Mouse (Mus musculus) thymus, adult 2 months (tissue): Measurements from ENCODE around the gene Anks1. TPM values are rescaled to one million over a fixed set of nuclear protein-coding genes. Genes with fewer than 3 reads are reported as not detected.

Experiments used
- DNase-seq: peaks from one replicate; pipeline ENCODE4 v3.0.0; 2021
- H3K27ac ChIP-seq: fragments of 200-500 bp; 2 replicates; pipeline ENCODE4 v1.5.1; 2012; ENCODE audit warnings: low read length, control low read depth; ENCODE audit not compliant: control insufficient read depth, insufficient read depth
- H3K27me3 ChIP-seq: fragments of 200-500 bp; 2 replicates; pipeline ENCODE4 v1.6.1; 2012; ENCODE audit warnings: mild to moderate bottlenecking, low read length, moderate library complexity, mixed read lengths; ENCODE audit not compliant: control insufficient read depth, insufficient read depth
- H3K36me3 ChIP-seq: fragments of 200-500 bp; 2 replicates; pipeline ENCODE4 v1.6.1; 2012; ENCODE audit warnings: mild to moderate bottlenecking, low read length, moderate library complexity; ENCODE audit not compliant: control insufficient read depth, insufficient read depth
- H3K4me1 ChIP-seq: fragments of 200-500 bp; replicated peaks from 2 replicates; pipeline ENCODE4 v1.6.1; 2012; ENCODE audit warnings: low read length; ENCODE audit not compliant: control insufficient read depth, insufficient read depth
- H3K4me3 ChIP-seq: fragments of 200-500 bp; 2 replicates; pipeline ENCODE4 v1.5.1; 2012; ENCODE audit warnings: mild to moderate bottlenecking, low read length, control low read depth, moderate library complexity; ENCODE audit not compliant: control insufficient read depth, insufficient read depth
- CTCF ChIP-seq: fragments of 200-500 bp; IDR thresholded peaks from 2 replicates; pipeline ENCODE4 v1.5.1; 2012; ENCODE audit warnings: mild to moderate bottlenecking, control low read depth, low read length, moderate library complexity, borderline replicate concordance; ENCODE audit not compliant: control insufficient read depth, poor library complexity, insufficient read depth; ENCODE audit errors: extremely low read depth
- POLR2A ChIP-seq: fragments of 200-500 bp; IDR thresholded peaks from 2 replicates; pipeline ENCODE4 v1.6.1; 2012; ENCODE audit warnings: mild to moderate bottlenecking, low read length, control low read depth, moderate library complexity; ENCODE audit not compliant: control insufficient read depth, poor library complexity, insufficient read depth; ENCODE audit errors: extremely low read depth
- WGBS: fragments of 180-500 bp; shearing (Covaris S2); methylation state at CpG from one replicate; pipeline ENCODE4 v1.1.7; 2018; 5-methylcytosine and 5-hydroxymethylcytosine counted together
- polyA plus RNA-seq: library from polyadenylated mRNA; depleted of rRNA; stranded (reverse); fragments of >200 nt; gene quantifications from 2 replicates; pipeline ENCODE4 v1.2.3, GENCODE M21; 2012

Gene Anks1
- polyA plus RNA-seq, 1 experiment, result 103 TPM

DNA sequence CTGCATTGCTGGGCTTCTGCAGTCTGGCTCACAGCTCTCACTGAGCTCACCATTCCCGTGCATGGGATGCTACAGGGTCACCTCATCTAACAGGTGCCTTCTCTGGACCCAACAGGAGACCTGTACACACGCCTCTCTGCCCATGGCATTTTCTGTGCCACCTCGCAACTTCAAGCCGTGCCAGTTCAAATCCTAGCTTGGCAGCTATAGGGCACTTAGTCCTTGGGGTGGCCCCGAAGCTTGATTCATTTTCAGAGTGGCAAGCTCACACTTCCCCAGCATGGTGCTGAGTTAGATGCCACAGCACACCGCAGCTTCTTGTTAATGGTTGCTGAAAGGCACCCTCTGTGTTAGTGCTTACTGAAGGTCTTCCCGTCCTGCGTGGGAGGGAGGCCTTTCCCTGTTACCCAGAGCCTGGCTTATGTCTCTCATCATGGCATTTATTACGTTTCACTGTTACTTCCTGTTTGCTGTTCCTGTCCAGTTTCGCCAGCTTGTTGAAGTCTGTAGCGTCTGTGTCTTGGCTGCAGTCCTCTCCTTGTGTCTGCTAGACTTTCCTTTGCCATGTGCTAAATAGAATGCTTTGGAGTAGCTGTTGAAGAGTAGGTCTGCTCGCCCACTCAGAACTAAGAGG lies 29.1 kb downstream of the Anks1 start:
- Histone ChIP-seq H3K27ac (no peak overlapping the region), H3K4me3 (no peak overlapping the region), H3K4me1 (no peaks in the 10 kb centered on the region), H3K36me3 (no peaks in the 10 kb centered on the region), H3K27me3 (no peaks in the 10 kb centered on the region)
- TF ChIP-seq POLR2A, result no peak
- no peak for TF ChIP-seq CTCF
- DNase-seq, result no peak
- WGBS, result 90% methylated on average over 12 of the region's 12 CpGs

DNA sequence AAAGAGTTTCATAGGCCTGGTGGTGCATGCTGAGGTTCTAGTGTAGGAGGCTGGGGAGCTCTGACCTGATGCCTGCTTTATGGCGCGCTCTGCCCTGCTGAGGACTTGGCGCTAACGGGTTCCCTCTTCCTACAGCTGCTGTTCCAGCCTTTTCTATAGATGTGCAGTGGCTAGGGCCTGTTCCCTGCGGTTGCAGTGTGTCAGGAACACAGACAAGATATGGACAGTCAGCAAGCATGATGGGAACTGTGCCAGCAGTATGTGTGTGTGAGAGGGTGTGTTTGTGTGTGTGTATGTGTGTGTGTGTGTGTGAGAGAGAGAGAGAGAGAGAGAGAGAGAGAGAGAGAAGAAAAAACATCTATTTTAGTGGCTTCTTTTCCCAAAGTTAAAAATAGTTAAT lies 29.9 kb downstream of the Anks1 start:
- no peak for DNase-seq
- Histone ChIP-seq H3K27ac (no peak overlapping the region), H3K27me3 (no peaks in the 10 kb centered on the region), H3K4me1 (no peaks in the 10 kb centered on the region), H3K36me3 (no peaks in the 10 kb centered on the region), H3K4me3 (no peak overlapping the region)
- TF ChIP-seq POLR2A (no peak), CTCF (no peak)
- WGBS, result 93% methylated on average over 5 of the region's 5 CpGs

DNA sequence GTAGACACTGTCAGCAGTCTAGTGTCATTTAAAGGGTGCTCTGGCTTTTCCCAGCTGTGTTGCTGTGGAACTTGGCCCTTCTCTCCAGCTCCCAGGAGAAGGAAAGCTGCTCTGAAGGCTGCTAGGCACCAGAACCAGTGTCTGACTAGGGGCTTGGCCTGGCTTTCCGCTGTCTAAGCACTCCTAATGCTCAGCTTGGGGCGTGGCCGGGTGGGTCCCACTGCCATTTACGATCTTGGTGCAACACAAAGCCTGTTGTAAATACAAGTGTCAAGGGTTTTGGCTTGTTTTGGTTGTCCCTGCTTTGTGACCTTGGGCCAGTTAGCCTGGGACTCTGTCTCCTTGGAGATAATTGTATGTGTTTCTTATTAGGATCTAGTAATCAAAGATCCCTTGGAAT lies 31.2 kb downstream of the Anks1 start:
- H3K27ac ChIP-seq, result no peak overlapping the region
- TF ChIP-seq POLR2A (no peak), CTCF (no peak)
- no peaks in the 10 kb centered on the region for H3K4me1 ChIP-seq
- H3K27me3 ChIP-seq, result no peaks in the 10 kb centered on the region
- DNase-seq, result no peak
- no peaks in the 10 kb centered on the region for H3K36me3 ChIP-seq
- 95% methylated on average over 4 of the region's 4 CpGs for WGBS
- no peak overlapping the region for H3K4me3 ChIP-seq

DNA sequence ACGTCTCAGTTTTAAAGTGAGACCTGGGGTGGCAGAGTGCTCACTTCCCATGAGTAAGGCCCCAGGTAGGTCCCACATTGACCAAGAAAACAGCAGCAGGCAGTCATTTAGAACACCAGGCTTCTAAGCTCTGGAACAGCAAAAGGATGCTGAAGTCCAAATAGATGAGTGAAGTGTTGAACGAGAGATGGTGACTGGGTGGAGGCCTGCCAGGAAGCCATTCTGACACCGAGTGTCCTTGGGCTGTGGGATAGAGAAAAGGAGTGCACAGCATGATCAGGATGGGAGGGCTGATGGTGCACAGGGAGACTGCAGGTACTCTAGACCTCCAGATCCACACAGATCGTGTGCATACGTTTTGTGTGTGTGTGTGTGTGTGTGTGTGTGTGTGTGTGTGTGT lies 32.1 kb downstream of the Anks1 start:
- TF ChIP-seq POLR2A, result no peak
- TF ChIP-seq CTCF, result no peak
- DNase-seq, result no peak
- H3K27ac ChIP-seq, result no peak overlapping the region
- no peaks in the 10 kb centered on the region for H3K4me1 ChIP-seq
- no peak overlapping the region for H3K4me3 ChIP-seq
- H3K36me3 ChIP-seq, result no peaks in the 10 kb centered on the region
- 97% methylated on average over 5 of the region's 5 CpGs for WGBS
- H3K27me3 ChIP-seq, result no peaks in the 10 kb centered on the region

DNA sequence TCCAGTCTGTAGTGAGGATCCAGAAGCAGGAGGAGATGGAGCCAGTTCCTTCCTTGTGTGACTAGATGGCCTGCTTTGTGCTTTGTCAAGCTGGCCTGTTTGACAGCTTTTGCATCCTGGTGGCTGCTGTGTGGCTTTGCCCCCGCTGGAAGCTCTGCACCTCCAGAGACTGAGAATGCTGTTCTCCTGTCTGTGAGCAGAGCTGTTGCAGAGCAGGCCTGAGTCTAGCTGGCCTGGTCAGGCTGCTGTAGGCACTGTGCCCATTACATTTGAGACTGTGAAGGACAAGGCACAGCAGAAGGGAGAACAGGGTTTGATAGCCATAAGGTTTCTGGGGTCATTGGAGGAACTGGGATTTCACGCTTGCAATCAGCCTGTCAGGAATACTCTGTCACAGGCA lies 32.6 kb downstream of the Anks1 start:
- Histone ChIP-seq H3K4me3 (no peak overlapping the region), H3K27me3 (no peaks in the 10 kb centered on the region), H3K36me3 (no peaks in the 10 kb centered on the region), H3K27ac (no peak overlapping the region), H3K4me1 (no peaks in the 10 kb centered on the region)
- no peak for DNase-seq
- TF ChIP-seq CTCF (no peak), POLR2A (no peak)
- WGBS, result 86% methylated on average over 2 of the region's 2 CpGs

DNA sequence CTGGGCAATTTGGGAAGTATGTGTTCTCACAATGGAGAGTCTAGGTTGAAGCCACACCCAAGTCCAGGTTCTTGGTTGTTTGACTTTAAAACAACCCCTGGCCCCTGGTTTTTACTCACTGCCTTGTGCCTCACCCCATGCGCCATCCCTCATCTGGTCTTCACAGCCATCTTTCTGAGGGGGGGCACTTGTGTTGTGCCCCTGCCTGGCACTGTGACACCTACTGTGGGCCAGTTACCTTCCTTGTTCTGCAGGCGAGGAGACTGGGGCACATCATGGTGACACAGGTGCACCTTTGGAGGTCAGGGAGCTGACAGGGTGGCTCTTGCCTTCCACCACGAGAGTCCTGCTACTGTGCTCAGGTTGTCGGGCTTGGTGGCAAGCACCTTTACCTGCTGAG lies 33.0 kb downstream of the Anks1 start:
- DNase-seq, result no peak
- H3K4me1 ChIP-seq, result no peaks in the 10 kb centered on the region
- H3K36me3 ChIP-seq, result no peaks in the 10 kb centered on the region
- H3K27ac ChIP-seq, result no peak overlapping the region
- TF ChIP-seq CTCF (no peak), POLR2A (no peak)
- H3K4me3 ChIP-seq, result no peak overlapping the region
- H3K27me3 ChIP-seq, result no peaks in the 10 kb centered on the region
- 91% methylated on average over 4 of the region's 4 CpGs for WGBS

DNA sequence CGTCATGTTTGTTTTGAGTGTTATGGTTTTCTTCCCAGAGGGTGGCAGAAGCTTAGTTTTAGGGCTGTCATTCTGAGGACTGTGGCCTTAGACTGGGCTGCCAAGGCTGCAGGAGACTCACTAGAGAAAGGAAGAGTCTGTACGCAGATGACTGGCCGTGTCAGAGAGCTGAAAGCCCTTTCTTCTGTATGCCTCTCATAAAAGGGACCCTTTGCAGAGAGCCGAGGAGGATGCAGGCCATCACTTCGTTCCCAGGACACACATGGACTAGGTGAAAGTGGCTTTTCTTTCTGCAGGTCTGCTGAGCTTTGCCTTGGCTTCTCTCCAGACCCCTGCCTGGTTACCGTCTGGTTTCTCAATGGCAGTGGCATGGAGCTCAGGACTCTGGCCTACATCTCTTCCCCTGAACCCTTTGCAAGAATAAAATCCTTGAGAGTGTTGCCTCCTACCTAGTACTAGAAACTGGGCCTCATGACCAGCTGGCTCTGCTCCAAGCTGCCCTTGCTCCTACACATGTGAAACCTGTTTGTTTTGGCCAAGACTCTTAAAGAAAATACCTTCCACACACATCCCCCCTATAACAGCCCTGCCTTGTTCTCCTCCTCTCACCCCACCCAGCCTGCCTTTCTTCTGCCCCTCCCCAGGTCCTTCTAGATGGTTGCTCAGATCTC lies 36.6 kb downstream of the Anks1 start:
- TF ChIP-seq CTCF (no peak), POLR2A (no peak)
- 88% methylated on average over 6 of the region's 6 CpGs for WGBS
- no peak overlapping the region for H3K27ac ChIP-seq
- H3K4me1 ChIP-seq, result no peaks in the 10 kb centered on the region
- DNase-seq, result no peak
- no peaks in the 10 kb centered on the region for H3K27me3 ChIP-seq
- H3K36me3 ChIP-seq, result no peaks in the 10 kb centered on the region
- H3K4me3 ChIP-seq, result no peak overlapping the region
